Mouse (Mus musculus) cerebellum, adult 2 months (tissue): ENCODE data around the gene Palb2. TPM values are rescaled to one million over a fixed set of nuclear protein-coding genes. Genes with fewer than 3 reads are reported as not detected.
"Not testable (repeated sequence)": the region's sequence is repeated elsewhere in the genome, so short reads cannot be mapped to it uniquely, and the experiment has no call there.

ENCODE experiments used
- DNase-seq, 2 experiments: peaks; one replicate each; pipeline ENCODE4 v3.0.0; 2021
- H3K27ac ChIP-seq: fragments of 200-500 bp; 2 replicates; pipeline ENCODE4 v1.5.1; 2012; ENCODE audit warnings: low read length, control low read depth, inconsistent platforms; ENCODE audit not compliant: insufficient read depth
- H3K27me3 ChIP-seq: fragments of 200-500 bp; 2 replicates; pipeline ENCODE4 v1.6.1; 2012; ENCODE audit warnings: inconsistent platforms, mild to moderate bottlenecking, low read length, moderate library complexity; ENCODE audit not compliant: control insufficient read depth, insufficient read depth
- H3K4me1 ChIP-seq: fragments of 200-500 bp; 2 replicates; pipeline ENCODE4 v1.6.1; 2011; ENCODE audit warnings: low read length; ENCODE audit not compliant: control insufficient read depth, insufficient read depth
- H3K4me3 ChIP-seq: fragments of 200-500 bp; replicated peaks from 2 replicates; pipeline ENCODE3; 2011; ENCODE audit warnings: mild to moderate bottlenecking, low read depth, low read length, control low read depth; ENCODE audit not compliant: insufficient read depth
- CTCF ChIP-seq: fragments of 200-500 bp; IDR thresholded peaks from 2 replicates; pipeline ENCODE4 v1.5.1; 2011; ENCODE audit warnings: low read depth, mild to moderate bottlenecking, control low read depth, low read length, moderate library complexity, borderline replicate concordance; ENCODE audit not compliant: insufficient read depth
- POLR2A ChIP-seq: fragments of 200-500 bp; IDR thresholded peaks from 2 replicates; pipeline ENCODE4 v1.6.1; 2011; ENCODE audit warnings: low read length, control low read depth, borderline replicate concordance; ENCODE audit not compliant: insufficient read depth
- WGBS: fragments of 180-500 bp; shearing (Covaris S2); methylation state at CpG from one replicate; pipeline ENCODE4 v1.1.7; 2018; 5-methylcytosine and 5-hydroxymethylcytosine counted together
- polyA plus RNA-seq: library from polyadenylated mRNA; depleted of rRNA; stranded (reverse); fragments of >200 nt; gene quantifications from 2 replicates; pipeline ENCODE4 v1.2.3, GENCODE M21; 2012

Gene Palb2
- polyA plus RNA-seq, 1 experiment, result 2.2 TPM

DNA sequence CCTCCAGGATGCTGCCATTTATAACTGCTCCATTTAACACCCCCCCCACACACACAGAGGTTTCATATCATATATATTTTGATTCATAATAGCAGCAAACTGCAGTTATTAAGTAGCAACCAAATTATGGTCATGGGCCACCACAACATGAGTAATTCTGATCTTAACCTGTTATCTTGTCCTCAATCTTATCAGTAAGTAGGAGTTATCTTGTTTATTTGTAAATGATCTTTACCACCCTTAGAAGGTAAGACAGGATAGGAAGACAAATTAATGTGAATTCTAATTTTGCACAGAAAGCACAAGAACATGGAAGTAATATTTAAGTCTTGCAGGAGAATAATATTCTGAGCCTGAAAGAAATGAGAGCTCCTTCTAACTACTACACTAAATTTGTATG, 951 bp downstream of the Palb2 start:
- TF ChIP-seq POLR2A (no peak), CTCF (no peak)
- Histone ChIP-seq H3K27ac (no peak overlapping the region), H3K27me3 (no peaks in the 10 kb centered on the region), H3K4me1 (no peaks in the 10 kb centered on the region; the same call in 1 of the 2 replicates), H3K4me3 (no peak overlapping the region)
- DNase-seq, result no peak

- no peak overlapping the region for H3K27ac ChIP-seq
- TF ChIP-seq CTCF (no peak), POLR2A (no peak)
- H3K27me3 ChIP-seq, result no peaks in the 10 kb centered on the region
- DNase-seq, result no peak
- no peaks in the 10 kb centered on the region for H3K4me1 ChIP-seq
- WGBS, result 92% methylated on average over 11 of the region's 11 CpGs
- H3K4me3 ChIP-seq, result no peak overlapping the region
Measured at GRCm38 (mm10) chr7:122126946-122127345, 5.8 kb downstream of the Palb2 start.

GRCm38 (mm10) chr7:122125636-122126035, 7.1 kb downstream of the Palb2 start:
- 65% methylated on average over 8 of the region's 8 CpGs for WGBS
- DNase-seq, result no peak
- no peak overlapping the region for H3K27ac ChIP-seq

DNA sequence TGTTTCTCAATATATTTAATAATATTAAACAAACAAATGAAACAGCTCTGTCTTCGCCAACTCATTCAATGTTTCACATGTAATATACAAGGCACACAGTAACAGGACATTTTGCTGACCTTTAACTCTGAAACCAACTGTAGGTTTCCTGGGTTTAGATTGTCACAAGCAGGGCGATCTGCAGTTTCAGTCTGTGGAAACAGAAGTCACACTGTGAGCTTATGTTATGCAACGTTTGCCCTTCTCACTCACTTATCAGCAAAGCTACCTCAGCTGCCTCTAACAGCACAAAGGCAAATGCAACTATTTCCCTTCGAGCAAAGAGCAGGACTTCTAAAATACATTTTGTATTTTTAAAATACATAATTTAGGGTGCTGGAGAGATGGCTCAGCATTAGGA, 9.3 kb downstream of the Palb2 start:
- no peak for DNase-seq
- H3K27ac ChIP-seq, result no peak overlapping the region
- no peaks in the 10 kb centered on the region for H3K4me1 ChIP-seq
- H3K4me3 ChIP-seq, result no peak overlapping the region
- TF ChIP-seq POLR2A, result no peak
- no peak for TF ChIP-seq CTCF
- no peaks in the 10 kb centered on the region for H3K27me3 ChIP-seq
- 90% methylated on average over 4 of the region's 4 CpGs for WGBS

More at GRCm38 (mm10) chr7:122125636-122126035, 7.1 kb downstream of the Palb2 start:
- no peak overlapping the region for H3K4me3 ChIP-seq
- no peaks in the 10 kb centered on the region for H3K4me1 ChIP-seq
- H3K27me3 ChIP-seq, result no peaks in the 10 kb centered on the region
- no peak for TF ChIP-seq CTCF
- TF ChIP-seq POLR2A, result no peak

DNA sequence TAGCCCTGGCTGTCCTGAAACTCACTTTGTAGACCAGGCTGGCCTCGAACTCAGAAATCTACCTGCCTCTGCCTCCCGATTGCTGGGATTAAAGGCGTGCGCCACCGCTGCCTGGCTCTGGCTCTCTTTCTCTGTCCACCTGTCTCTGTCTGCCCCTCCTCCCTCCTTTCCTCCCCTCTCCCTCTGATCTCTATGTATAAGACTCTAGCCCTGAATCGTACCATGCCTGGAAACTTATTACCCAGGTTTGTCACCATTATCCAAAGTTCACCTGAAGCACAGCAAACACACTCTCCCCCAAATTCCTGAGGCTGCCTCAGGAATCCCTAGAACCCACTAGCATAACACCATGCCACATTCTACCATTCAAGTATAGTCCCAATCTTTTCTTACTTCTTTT, 24.6 kb downstream of the Palb2 start:
- Histone ChIP-seq H3K4me3 (no peak overlapping the region), H3K27ac (no peak overlapping the region), H3K27me3 (no peaks in the 10 kb centered on the region), H3K4me1 (no peaks in the 10 kb centered on the region)
- no peak for DNase-seq
- 93% methylated on average over 6 of the region's 6 CpGs for WGBS
- TF ChIP-seq POLR2A (no peak), CTCF (no peak)

DNA sequence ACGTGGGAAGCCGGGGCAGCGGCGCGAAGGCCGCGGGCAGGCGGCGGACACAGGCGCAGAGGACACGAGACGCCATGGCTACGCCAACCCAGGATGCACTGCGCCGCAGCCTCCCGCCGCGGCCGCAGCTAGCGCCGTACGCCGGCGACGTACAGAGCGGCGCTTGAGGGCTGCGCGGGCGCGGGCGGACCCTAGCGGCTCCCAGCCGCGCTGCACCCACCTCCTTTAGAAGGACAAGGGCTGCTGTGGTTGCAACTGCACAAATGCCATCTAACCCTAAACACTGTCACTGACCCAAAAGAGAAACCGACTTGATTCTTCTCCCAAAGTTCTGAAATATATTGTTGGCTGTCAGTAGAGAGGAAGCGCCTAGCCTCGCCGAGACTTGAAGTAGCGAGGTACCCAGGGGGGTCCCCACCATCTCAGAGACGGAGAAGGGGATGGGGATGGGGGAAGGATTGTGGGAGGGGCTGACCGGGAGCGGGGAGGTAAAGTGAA, 31.0 kb downstream of the Palb2 start, which contains the start of gene Ndufab1:
TSS of gene Ndufab1 (minus strand) at position 140 of the 498 bp plus-strand sequence.
- H3K4me1 ChIP-seq, result peaks cover 3% of the 10 kb centered on the region; the same call in 1 of the 2 replicates
- TF ChIP-seq CTCF (peak; percentile 83), POLR2A (peak; percentile 36; the same call in 1 of the 2 replicates)
- WGBS, result under 1% methylated on average over 43 of the region's 43 CpGs
- DNase-seq, result peak; percentile 90 to 92
- peak within 1 kb of the TSS; percentile 85 for H3K4me3 ChIP-seq
- no peaks in the 10 kb centered on the region for H3K27me3 ChIP-seq
- H3K27ac ChIP-seq, result 0 out of 2 replicates have a peak within 1 kb of the TSS, but pooled peaks have one; percentile 63

DNA sequence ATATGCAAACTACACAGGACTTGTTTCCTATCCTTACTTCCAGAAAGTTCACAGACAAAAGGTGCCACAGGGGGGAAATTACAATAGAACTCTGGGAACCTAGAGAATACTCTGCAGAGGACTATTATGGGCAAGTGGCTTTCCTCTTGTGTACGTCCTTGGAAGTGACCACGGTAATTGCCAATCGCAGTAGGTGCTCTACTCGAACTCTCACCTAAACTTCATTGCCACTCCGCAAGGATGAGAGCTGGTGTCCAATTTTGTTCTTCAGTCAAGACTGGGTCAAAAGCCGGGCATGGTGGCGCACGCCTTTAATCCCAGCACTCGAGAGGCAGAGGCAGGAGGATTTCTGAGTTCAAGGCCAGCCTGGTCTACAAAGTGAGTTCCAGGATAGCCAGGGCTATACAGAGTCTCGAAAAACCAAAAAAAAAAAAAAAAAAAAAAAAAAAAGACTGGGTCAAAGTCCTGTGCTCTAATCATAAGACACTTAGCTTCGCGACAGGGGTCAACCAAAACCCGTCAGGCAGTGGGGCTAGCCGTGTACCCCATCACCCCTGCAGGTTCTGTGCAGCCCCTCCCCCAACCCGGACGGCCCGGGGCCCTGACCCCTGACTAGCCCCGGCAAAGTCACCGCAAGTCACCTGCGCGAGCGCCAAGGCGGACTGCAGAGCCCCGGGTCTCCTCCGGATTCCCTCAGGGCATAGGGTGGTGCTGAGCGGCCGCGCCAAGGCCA, 31.6 kb downstream of the Palb2 start:
- 6% methylated on average over 28 of the region's 28 CpGs for WGBS
- 0 out of 2 replicates have a peak overlapping the region, but pooled peaks have one; percentile 63 for H3K27ac ChIP-seq
- H3K27me3 ChIP-seq, H3K4me1 ChIP-seq: not testable (repeated sequence)
- peak overlapping the region; percentile 85 for H3K4me3 ChIP-seq
- peak in 1 of 2 experiments; percentile 23 for DNase-seq

GRCm38 (mm10) chr7:122099222-122099621, 33.6 kb downstream of the Palb2 start:
- DNase-seq, result peak; percentile 41 to 47
- WGBS, result 46% methylated on average over 4 of the region's 4 CpGs
- H3K27me3 ChIP-seq, result no peaks in the 10 kb centered on the region
- TF ChIP-seq POLR2A (no peak), CTCF (peak; percentile 85)
- H3K27ac ChIP-seq, result no peak overlapping the region
- H3K4me1 ChIP-seq, result peaks cover 3% of the 10 kb centered on the region; the same call in 1 of the 2 replicates
- no peak overlapping the region for H3K4me3 ChIP-seq
